Mouse (Mus musculus) embryonic facial prominence, embryonic 13.5 days (tissue): ENCODE measurements around the gene Tbc1d32. TPM values are rescaled to one million over a fixed set of nuclear protein-coding genes. Genes with fewer than 3 reads are reported as not detected.
"Not testable (repeated sequence)": the region's sequence is repeated elsewhere in the genome, so short reads cannot be mapped to it uniquely, and the experiment has no call there.

Experiments
- ATAC-seq: fragments of 200-750 bp; cut with Nextera tagmentation; 2 replicates; pipeline ENCODE4 v1.8.0; 2017; ENCODE audit warnings: low read depth; ENCODE audit not compliant: insufficient number of reproducible peaks, insufficient read depth, low FRiP score, low TSS enrichment
- H3K27ac ChIP-seq: fragments of 300-500 bp; sonication (generic); 2 replicates; pipeline ENCODE4 v1.5.1; 2015; ENCODE audit warnings: moderate library complexity, mild to moderate bottlenecking, inconsistent platforms
- H3K27me3 ChIP-seq: fragments of 300-500 bp; sonication (generic); 2 replicates; pipeline ENCODE4 v1.6.1; 2015; ENCODE audit warnings: mild to moderate bottlenecking, inconsistent platforms
- H3K36me3 ChIP-seq: fragments of 300-500 bp; sonication (generic); 2 replicates; pipeline ENCODE4 v1.6.1; 2015; ENCODE audit warnings: mild to moderate bottlenecking, inconsistent platforms
- H3K4me1 ChIP-seq: fragments of 300-500 bp; sonication (generic); 2 replicates; pipeline ENCODE4 v1.6.1; 2015; ENCODE audit warnings: inconsistent platforms
- H3K4me2 ChIP-seq: fragments of 300-500 bp; sonication (generic); 2 replicates; pipeline ENCODE4 v1.6.1; 2015; ENCODE audit warnings: moderate library complexity, mild to moderate bottlenecking, inconsistent platforms
- H3K4me3 ChIP-seq: fragments of 300-500 bp; sonication (generic); 2 replicates; pipeline ENCODE4 v1.5.1; 2015; ENCODE audit warnings: mild to moderate bottlenecking, inconsistent platforms
- H3K9ac ChIP-seq: fragments of 300-500 bp; sonication (generic); 2 replicates; pipeline ENCODE4 v1.6.1; 2015; ENCODE audit warnings: mild to moderate bottlenecking, inconsistent platforms
- H3K9me3 ChIP-seq: fragments of 300-500 bp; sonication (generic); 2 replicates; pipeline ENCODE4 v1.6.1; 2016; ENCODE audit warnings: inconsistent platforms
- WGBS: fragments of 180-500 bp; shearing (Covaris S2); methylation state at CpG from one replicate; pipeline ENCODE4 v1.1.7; 2015; ENCODE audit warnings: mixed read lengths; 5-methylcytosine and 5-hydroxymethylcytosine counted together
- polyA plus RNA-seq: library from polyadenylated mRNA; unstranded; fragments of >200 nt; fragmentation: Nextera tagmentation; extraction: Ambion mirVana; gene quantifications from 2 replicates; pipeline ENCODE4 v1.2.1, GENCODE M21; 2015

Tbc1d32 gene
- 3.9 and 4.0 TPM in 2 replicates for polyA plus RNA-seq

DNA sequence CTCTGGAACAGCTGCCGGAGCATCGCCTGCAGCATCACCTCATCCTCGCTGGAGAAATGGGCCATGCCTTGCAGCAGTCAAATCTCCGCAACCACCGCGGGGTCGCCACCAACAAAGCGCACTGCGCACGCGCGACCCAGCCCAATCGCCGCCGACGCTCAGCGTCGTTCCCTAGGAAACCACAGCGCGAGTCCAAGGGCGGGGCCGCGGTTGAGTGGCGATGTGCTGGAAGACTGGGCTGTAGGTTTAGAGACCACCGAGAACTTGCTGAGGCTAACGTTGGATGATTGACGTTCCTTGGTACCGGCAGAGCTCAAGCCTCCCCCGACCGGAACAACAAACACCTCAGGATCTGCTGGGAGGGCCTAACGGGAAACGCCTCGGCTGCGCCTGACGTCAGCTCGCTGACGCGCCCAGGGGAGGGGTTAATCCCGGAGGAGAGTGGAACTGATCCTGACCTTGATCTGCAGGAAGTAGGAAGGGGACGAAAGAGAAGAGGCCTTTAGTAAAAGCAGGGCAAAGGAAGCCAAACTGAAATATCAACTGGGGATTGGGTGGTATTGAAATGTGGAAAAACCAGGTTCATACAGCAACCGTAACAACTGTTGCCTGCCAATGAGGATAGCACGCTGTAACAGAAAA is at the start of gene Tbc1d32:
TSS of gene Tbc1d32 (minus strand) at position 122 of the 642 bp plus-strand sequence.
- peak; percentile 95 for ATAC-seq
- H3K9ac ChIP-seq = peak within 1 kb of the TSS; percentile 72
- WGBS = 3% methylated on average over 42 of the region's 42 CpGs

DNA sequence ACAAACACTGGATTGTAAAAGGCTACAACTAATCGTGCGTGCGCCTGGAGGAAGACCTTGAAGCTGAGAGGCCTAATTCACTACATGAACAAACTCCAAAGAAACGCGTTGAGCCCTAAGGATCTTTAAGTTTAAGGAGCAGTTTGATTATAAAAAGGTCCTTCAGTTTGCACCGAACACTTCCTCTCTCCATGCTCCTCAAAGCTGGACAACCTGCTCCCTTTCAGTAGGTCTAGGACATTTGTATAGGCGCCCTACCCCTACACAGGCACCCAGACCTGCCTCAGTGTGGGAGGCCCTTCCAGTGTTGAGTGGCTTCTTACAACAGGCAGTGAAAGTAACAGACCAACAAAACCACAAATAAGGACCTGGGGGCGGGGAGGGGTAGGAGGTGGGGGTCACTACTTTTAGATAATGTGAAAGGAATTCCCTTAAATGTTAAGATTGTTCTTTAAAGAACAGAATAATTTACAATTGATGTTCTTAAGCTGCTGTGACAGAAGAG is 666 bp downstream of the Tbc1d32 start:
- Histone ChIP-seq H3K4me1 (peaks cover 5% of the 10 kb centered on the region), H3K9ac (peak overlapping the region; percentile 72), H3K4me2 (peak overlapping the region; percentile 58), H3K4me3 (peak overlapping the region; percentile 52), H3K9me3 (no peaks in the 10 kb centered on the region), H3K27me3 (no peaks in the 10 kb centered on the region), H3K27ac (no peak overlapping the region), H3K36me3 (no peaks in the 10 kb centered on the region)
- no peak for ATAC-seq
- WGBS = 73% methylated on average over 8 of the region's 8 CpGs

More for the DNA sequence above, at the start of gene Tbc1d32:
- Histone ChIP-seq H3K27ac (peak within 1 kb of the TSS; percentile 84), H3K4me1 (peaks cover 5% of the 10 kb centered on the region), H3K4me2 (peak within 1 kb of the TSS; percentile 58), H3K36me3 (no peaks in the 10 kb centered on the region), H3K9me3 (no peaks in the 10 kb centered on the region), H3K27me3 (no peaks in the 10 kb centered on the region), H3K4me3 (peak within 1 kb of the TSS; percentile 52)

DNA sequence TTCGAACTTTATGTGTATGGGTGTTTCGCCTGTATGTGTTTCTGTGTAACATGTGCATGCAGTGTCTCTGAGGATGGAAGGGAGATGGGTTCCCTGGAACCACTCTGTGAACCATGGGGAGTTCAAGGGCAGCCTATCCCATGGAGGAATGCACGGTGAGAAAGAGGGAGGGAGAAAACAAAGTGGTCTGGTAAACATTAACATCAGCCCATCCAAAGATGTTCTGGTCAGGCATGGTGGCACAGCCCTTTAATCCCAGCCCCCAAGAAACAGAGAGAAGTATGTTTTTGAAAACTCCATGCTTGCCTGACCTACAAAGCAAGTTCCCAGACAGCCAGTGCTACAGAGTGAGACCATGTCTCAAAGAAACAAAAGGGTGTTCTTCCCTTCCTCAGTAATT is 12.7 kb downstream of the Tbc1d32 start:
- H3K36me3 ChIP-seq = 0 out of 2 replicates have a peak, but pooled peaks cover 4% of the 10 kb centered on the region
- H3K9ac ChIP-seq = no peak overlapping the region
- ATAC-seq = no peak
- 77% methylated on average over 3 of the region's 3 CpGs for WGBS
- no peak overlapping the region for H3K27ac ChIP-seq
- H3K4me2 ChIP-seq = no peak overlapping the region
- no peaks in the 10 kb centered on the region for H3K4me1 ChIP-seq
- H3K4me3 ChIP-seq = no peak overlapping the region
- no peaks in the 10 kb centered on the region for H3K9me3 ChIP-seq
- H3K27me3 ChIP-seq = no peaks in the 10 kb centered on the region

DNA sequence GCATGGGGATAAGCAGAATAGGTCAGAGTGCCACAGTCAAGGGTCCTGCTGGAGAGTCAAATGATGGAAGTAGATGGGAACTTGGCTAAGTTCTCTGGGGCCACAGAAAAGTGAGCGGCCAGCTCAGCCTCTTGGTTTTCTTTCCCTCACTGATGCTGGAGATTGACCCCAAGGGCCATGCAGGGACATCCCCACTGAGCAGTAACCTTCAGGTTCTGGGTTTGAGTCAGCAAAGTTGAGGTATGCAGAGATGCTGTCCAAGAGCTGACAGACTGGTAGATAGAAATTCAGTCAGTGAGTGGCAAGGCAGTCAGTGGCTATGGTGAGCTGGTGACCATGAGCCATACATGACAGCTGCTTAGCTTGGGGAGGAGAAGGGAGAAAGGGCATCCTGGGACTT is 18.1 kb downstream of the Tbc1d32 start:
- 0 out of 2 replicates have a peak, but pooled peaks cover 4% of the 10 kb centered on the region for H3K36me3 ChIP-seq
- no peaks in the 10 kb centered on the region for H3K4me1 ChIP-seq
- H3K9me3 ChIP-seq = no peaks in the 10 kb centered on the region
- H3K9ac ChIP-seq = no peak overlapping the region
- ATAC-seq = no peak
- WGBS = 86% methylated on average over 1 of the region's 1 CpGs
- H3K4me2 ChIP-seq = no peak overlapping the region
- no peaks in the 10 kb centered on the region for H3K27me3 ChIP-seq
- no peak overlapping the region for H3K4me3 ChIP-seq
- no peak overlapping the region for H3K27ac ChIP-seq

DNA sequence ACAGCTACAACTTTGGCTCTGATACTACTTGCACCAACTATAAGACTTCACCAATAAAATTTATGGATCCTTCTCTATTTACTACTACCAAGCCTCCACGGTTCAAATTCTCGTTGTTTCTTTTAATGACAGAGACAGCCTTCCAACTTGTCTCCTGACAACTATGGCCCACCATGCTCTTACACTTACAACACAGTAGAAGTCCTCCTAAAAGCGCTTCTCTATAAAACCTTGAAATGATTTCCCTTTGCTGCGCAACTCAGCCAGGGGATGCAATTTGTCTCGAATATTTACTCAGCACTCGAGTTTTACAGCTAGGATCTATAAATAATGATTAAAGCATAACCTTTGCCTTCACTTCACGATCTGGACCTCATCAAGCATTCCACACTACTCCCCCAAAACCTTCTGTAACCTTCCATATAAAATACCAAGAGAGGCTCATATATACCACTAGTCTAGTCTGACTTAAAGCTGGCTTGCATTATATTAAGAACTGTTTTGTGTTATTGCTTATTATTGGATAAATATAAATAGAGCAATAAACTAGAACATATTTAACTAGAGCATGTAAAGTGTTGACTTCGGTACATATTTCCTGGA is 21.6 kb downstream of the Tbc1d32 start:
- ATAC-seq = no peak
- WGBS = 70% methylated on average over 8 of the region's 8 CpGs
- H3K4me1 ChIP-seq = no peaks in the 10 kb centered on the region
- no peak overlapping the region for H3K4me2 ChIP-seq
- no peaks in the 10 kb centered on the region for H3K9me3 ChIP-seq
- no peak overlapping the region for H3K27ac ChIP-seq
- no peak overlapping the region for H3K9ac ChIP-seq
- H3K27me3 ChIP-seq = no peaks in the 10 kb centered on the region
- H3K36me3 ChIP-seq = no peaks in the 10 kb centered on the region
- H3K4me3 ChIP-seq = no peak overlapping the region

DNA sequence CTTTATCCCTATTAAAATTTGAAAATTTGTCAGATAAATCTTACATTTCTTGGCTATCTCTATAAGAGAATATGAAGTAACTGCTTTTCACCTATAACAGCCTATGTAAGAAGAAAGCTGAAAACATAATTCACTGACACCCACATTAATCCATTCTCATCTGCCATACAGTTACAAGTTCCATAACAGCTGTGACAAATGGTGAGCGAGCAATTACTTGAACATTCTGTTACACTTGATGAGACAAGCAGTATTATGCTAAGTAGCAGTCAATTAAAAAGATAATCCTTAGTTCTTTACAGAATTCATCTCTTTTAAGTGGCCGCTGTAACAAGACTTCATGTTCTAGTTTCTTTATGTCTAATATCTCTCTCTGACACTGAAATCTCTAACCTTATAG is 24.1 kb downstream of the Tbc1d32 start:
- Histone ChIP-seq H3K36me3 (no peaks in the 10 kb centered on the region), H3K9ac (no peak overlapping the region), H3K4me2 (no peak overlapping the region), H3K4me3 (no peak overlapping the region), H3K27ac (no peak overlapping the region), H3K9me3 (no peaks in the 10 kb centered on the region), H3K4me1 (no peaks in the 10 kb centered on the region), H3K27me3 (no peaks in the 10 kb centered on the region)
- 89% methylated on average over 2 of the region's 2 CpGs for WGBS
- no peak for ATAC-seq

DNA sequence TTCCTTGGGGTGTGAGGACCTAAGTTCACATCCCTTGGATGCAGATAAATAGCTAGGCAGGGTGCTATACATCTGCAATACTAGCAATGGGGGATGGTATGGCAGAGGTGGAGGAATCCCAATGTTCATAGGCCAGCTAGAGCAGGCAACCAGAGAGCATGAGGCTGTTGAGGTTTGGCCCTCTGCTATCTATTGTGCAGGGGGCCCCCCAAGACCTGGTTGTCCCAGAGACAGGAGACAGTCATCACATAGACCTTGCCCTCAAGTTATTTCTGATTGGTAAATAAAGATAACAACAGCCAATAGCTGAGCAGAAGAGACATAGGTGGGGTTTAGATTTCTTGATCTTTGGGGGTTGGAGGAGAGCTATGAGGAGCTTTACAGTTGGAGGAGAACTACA is 28.6 kb downstream of the Tbc1d32 start:
- ATAC-seq = no peak
- no peaks in the 10 kb centered on the region for H3K36me3 ChIP-seq
- no peaks in the 10 kb centered on the region for H3K27me3 ChIP-seq
- H3K9ac ChIP-seq = no peak overlapping the region
- H3K9me3 ChIP-seq = no peaks in the 10 kb centered on the region
- no peak overlapping the region for H3K27ac ChIP-seq
- H3K4me2 ChIP-seq = no peak overlapping the region
- no peak overlapping the region for H3K4me3 ChIP-seq
- H3K4me1 ChIP-seq = no peaks in the 10 kb centered on the region

DNA sequence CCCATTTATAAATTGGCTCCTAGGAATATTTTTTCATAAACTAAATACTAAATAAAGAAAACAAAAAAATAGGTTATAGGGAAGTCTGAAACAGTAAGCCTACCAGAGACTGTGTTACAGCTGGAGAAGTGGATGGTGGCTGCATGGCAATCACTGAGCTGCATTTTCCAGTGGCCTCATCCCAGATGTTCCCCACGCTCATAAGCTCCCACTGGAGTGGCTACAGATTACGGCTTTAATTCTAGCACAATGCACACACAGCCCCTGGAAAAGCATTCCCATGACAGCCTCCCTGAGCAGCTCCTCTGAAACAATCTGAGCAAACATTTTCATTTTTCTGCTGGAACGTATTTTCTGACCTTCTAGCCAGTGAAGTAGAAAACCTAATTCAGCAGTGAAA is 29.8 kb downstream of the Tbc1d32 start:
- Histone ChIP-seq H3K9ac (no peak overlapping the region), H3K9me3 (no peaks in the 10 kb centered on the region), H3K36me3 (no peaks in the 10 kb centered on the region), H3K27ac (no peak overlapping the region), H3K27me3 (no peaks in the 10 kb centered on the region), H3K4me2 (no peak overlapping the region), H3K4me1 (no peaks in the 10 kb centered on the region), H3K4me3 (no peak overlapping the region)
- WGBS = 40% methylated on average over 3 of the region's 3 CpGs
- no peak for ATAC-seq

DNA sequence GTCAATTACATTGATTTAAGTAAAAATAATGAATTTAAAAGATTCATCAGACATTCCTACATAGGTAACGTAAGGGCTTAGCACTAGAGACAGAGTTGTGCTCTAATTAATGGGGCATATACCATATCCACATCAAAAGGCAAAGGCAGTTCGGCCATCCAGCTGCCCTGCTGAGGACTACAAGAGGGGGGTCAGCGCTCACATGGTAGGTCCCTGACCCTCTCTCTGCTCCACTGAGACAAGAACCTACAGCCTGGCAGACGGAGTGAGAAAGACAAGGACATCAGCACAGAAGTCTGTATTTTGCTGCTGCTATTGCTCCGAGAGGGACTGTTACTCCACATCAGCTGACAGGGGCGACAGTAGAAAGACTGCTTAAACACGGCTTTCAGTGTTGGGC is 34.2 kb downstream of the Tbc1d32 start:
- 81% methylated on average over 7 of the region's 7 CpGs for WGBS
- Histone ChIP-seq H3K4me3 (no peak overlapping the region), H3K4me2 (no peak overlapping the region), H3K4me1 (no peaks in the 10 kb centered on the region), H3K27ac (no peak overlapping the region), H3K36me3 (no peaks in the 10 kb centered on the region), H3K9ac (no peak overlapping the region), H3K9me3 (no peaks in the 10 kb centered on the region), H3K27me3 (no peaks in the 10 kb centered on the region)
- no peak for ATAC-seq

DNA sequence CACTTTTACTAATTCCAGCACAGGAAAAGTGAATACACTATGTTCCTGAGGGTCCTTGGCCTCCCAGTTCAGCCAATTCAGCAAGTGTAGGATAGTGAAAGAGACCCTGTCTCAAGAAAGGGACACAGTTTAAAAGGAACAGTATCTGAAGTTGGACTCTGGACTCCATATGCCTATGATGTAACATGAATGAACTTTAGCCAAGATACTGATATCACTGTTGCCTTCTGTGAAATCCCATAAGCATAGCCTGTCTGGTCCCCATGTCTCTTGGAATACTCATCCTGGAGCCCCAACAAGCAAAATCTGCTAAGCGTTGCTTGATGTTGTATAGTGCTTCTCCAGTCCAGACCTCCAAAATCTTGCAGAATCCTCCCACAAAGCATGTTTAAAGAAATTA is 46.8 kb downstream of the Tbc1d32 start:
- peaks cover 10% of the 10 kb centered on the region for H3K36me3 ChIP-seq
- no peaks in the 10 kb centered on the region for H3K4me1 ChIP-seq
- WGBS = 96% methylated on average over 1 of the region's 1 CpGs
- no peak overlapping the region for H3K27ac ChIP-seq
- H3K4me2 ChIP-seq = no peak overlapping the region
- H3K9ac ChIP-seq = no peak overlapping the region
- no peaks in the 10 kb centered on the region for H3K27me3 ChIP-seq
- no peak for ATAC-seq
- no peak overlapping the region for H3K4me3 ChIP-seq
- no peaks in the 10 kb centered on the region for H3K9me3 ChIP-seq

DNA sequence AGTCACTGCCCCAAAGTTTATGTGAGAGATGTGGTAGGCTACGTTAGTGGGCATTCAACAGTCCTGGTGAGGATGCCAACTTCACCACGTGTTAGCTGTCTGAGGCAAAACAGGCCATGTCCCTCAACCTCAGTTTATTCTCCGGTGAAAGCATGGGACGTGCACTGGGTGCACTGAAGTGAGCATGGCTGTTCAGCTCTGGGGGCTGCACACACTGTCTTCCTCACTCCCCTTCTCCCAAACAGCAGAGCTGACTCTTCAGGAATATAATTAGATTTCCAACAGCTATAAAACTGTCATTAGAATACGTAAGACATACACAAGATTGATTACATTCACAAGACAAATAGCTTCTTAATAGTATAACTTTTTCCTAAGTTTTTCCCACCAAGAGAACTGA is 55.3 kb downstream of the Tbc1d32 start:
- 82% methylated on average over 5 of the region's 5 CpGs for WGBS
- Histone ChIP-seq H3K27me3 (no peaks in the 10 kb centered on the region), H3K36me3 (0 out of 2 replicates have a peak, but pooled peaks cover 2% of the 10 kb centered on the region), H3K9me3 (no peaks in the 10 kb centered on the region), H3K4me1 (no peaks in the 10 kb centered on the region), H3K27ac (no peak overlapping the region), H3K9ac (no peak overlapping the region), H3K4me2 (no peak overlapping the region), H3K4me3 (no peak overlapping the region)
- no peak for ATAC-seq

DNA sequence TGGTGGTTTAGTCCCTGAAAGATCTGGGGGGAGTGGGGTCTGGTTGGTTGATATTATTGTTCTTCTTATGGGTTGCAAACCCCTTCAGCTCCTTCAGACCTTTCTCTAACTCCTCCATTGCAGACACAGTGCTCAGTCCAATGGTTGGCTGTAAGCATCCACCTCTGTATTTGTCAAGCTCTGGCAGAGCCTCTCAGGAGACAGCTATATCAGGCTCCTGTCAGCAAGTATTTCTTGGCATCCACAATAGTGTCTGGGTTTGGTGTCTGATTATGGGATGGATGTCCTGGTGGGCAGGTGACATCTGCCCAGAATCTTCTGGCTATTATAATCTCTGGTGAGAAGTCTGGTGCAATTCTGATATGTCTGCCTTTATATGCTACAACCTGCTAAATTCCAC is 60.8 kb downstream of the Tbc1d32 start:
- H3K27me3 ChIP-seq, H3K4me2 ChIP-seq, H3K4me3 ChIP-seq, ATAC-seq, H3K27ac ChIP-seq, H3K9me3 ChIP-seq, H3K4me1 ChIP-seq, H3K36me3 ChIP-seq, H3K9ac ChIP-seq: not testable (repeated sequence)
